Mouse (Mus musculus) neural tube, embryonic 15.5 days (tissue): ENCODE results near the gene Asl. TPM values are rescaled to one million over a fixed set of nuclear protein-coding genes. Genes with fewer than 3 reads are reported as not detected.

Experiments
- ATAC-seq: fragments of 200-750 bp; cut with Nextera tagmentation; 2 replicates; pipeline ENCODE4 v1.8.0; 2017; ENCODE audit warnings: mild to moderate bottlenecking, moderate TSS enrichment, moderate library complexity; ENCODE audit not compliant: low FRiP score
- H3K27ac ChIP-seq: fragments of 300-500 bp; sonication (generic); replicated peaks from 2 replicates; pipeline ENCODE4 v1.5.1; 2015; ENCODE audit warnings: mild to moderate bottlenecking, inconsistent platforms
- H3K27me3 ChIP-seq: fragments of 300-500 bp; sonication (generic); replicated peaks from 2 replicates; pipeline ENCODE4 v1.6.1; 2015; ENCODE audit warnings: inconsistent platforms
- H3K36me3 ChIP-seq: fragments of 300-500 bp; sonication (generic); 2 replicates; pipeline ENCODE4 v1.6.1; 2015; ENCODE audit warnings: inconsistent platforms
- H3K4me1 ChIP-seq: fragments of 300-500 bp; sonication (generic); 2 replicates; pipeline ENCODE4 v1.6.1; 2015; ENCODE audit warnings: inconsistent platforms
- H3K4me2 ChIP-seq: fragments of 300-500 bp; sonication (generic); 2 replicates; pipeline ENCODE4 v1.6.1; 2015; ENCODE audit warnings: inconsistent platforms, mild to moderate bottlenecking, moderate library complexity
- H3K4me3 ChIP-seq: fragments of 300-500 bp; sonication (generic); replicated peaks from 2 replicates; pipeline ENCODE4 v1.5.1; 2015; ENCODE audit warnings: mild to moderate bottlenecking, inconsistent platforms
- H3K9ac ChIP-seq: fragments of 300-500 bp; sonication (generic); replicated peaks from 2 replicates; pipeline ENCODE4 v1.6.1; 2015; ENCODE audit warnings: mild to moderate bottlenecking, inconsistent platforms
- H3K9me3 ChIP-seq: fragments of 300-500 bp; sonication (generic); replicated peaks from 2 replicates; pipeline ENCODE4 v1.6.1; 2016; ENCODE audit warnings: inconsistent platforms
- WGBS: fragments of 180-500 bp; shearing (Covaris S2); methylation state at CpG from one replicate; pipeline ENCODE4 v1.1.7; 2015; ENCODE audit warnings: mixed read lengths; 5-methylcytosine and 5-hydroxymethylcytosine counted together
- polyA plus RNA-seq: library from polyadenylated mRNA; unstranded; fragments of >200 nt; fragmentation: Nextera tagmentation; extraction: Ambion mirVana; gene quantifications from 2 replicates; pipeline ENCODE4 v1.2.1, GENCODE M21; 2015

The Asl gene
- polyA plus RNA-seq, 1 experiment from 2014 or later: 46.2 TPM

- H3K9me3 ChIP-seq: no peaks in the 10 kb centered on the region
Observed at GRCm38 (mm10) chr5:129974354-129974753, 54.7 kb downstream of the Asl start.

DNA sequence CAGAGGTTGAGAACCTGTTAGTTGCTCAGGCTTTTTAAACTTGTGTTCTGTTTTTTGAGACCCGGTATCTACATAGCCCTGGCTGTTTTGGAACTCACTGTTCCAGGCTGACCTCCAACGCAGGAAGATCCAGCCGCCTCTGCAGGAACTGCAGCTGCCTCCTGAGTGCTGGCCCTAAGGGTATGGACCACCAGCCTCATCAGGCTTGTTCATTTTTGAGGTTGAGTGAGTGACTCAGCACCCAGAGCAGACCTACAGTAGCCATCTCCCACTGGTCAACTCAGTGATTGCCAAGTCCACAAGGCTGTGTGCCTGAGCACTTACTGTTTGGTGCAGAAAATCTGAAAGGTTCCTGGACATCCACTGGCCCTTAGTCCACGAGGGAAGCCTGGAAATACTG, 57.6 kb downstream of the Asl start:
- no peak overlapping the region for H3K4me3 ChIP-seq
- H3K36me3 ChIP-seq: no peaks in the 10 kb centered on the region
- no peak overlapping the region for H3K9ac ChIP-seq
- H3K27me3 ChIP-seq: no peaks in the 10 kb centered on the region
- H3K4me2 ChIP-seq: no peak overlapping the region
- H3K4me1 ChIP-seq: no peaks in the 10 kb centered on the region
- no peaks in the 10 kb centered on the region for H3K9me3 ChIP-seq
- WGBS: 93% methylated on average over 4 of the region's 4 CpGs
- H3K27ac ChIP-seq: no peak overlapping the region
- ATAC-seq: no peak

More at GRCm38 (mm10) chr5:129974354-129974753, 54.7 kb downstream of the Asl start:
- Histone ChIP-seq H3K4me3 (no peak overlapping the region), H3K36me3 (no peaks in the 10 kb centered on the region), H3K9ac (no peak overlapping the region), H3K27ac (no peak overlapping the region), H3K27me3 (no peaks in the 10 kb centered on the region), H3K4me2 (no peak overlapping the region), H3K4me1 (no peaks in the 10 kb centered on the region)
- WGBS: 93% methylated on average over 4 of the region's 4 CpGs
- ATAC-seq: no peak

- Histone ChIP-seq H3K9ac (no peak overlapping the region), H3K9me3 (no peaks in the 10 kb centered on the region), H3K27ac (no peak overlapping the region), H3K27me3 (no peaks in the 10 kb centered on the region), H3K36me3 (no peaks in the 10 kb centered on the region), H3K4me3 (no peak overlapping the region), H3K4me1 (no peaks in the 10 kb centered on the region), H3K4me2 (no peak overlapping the region)
- no peak for ATAC-seq
- WGBS: 83% methylated on average over 7 of the region's 7 CpGs
Observed at GRCm38 (mm10) chr5:129968417-129968816, 60.6 kb downstream of the Asl start.

DNA sequence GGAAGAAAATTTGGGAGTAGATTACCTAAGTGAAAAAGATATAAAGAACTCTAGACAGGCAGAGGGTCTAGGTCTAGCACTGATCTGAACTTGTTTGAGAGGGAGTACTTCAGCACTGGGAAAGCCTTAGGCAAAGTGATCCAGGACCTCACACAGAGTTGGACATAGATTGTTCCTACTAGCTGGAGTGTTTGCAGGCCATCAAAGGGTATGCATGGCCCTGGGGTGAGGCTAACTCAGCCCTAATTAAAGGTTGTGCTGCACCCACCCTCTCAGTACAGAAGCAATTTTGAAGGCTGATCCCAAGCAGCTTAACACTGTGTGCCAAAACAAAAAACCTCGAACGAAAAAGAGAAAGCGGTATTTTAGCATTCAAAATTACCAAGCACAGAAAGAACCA, 62.6 kb downstream of the Asl start:
- ATAC-seq: no peak
- WGBS: 92% methylated on average over 3 of the region's 3 CpGs

GRCm38 (mm10) chr5:129963224-129963623, 65.8 kb downstream of the Asl start:
- ATAC-seq: no peak
- Histone ChIP-seq H3K27me3 (no peaks in the 10 kb centered on the region), H3K36me3 (no peaks in the 10 kb centered on the region), H3K9ac (no peak overlapping the region), H3K4me2 (no peak overlapping the region), H3K4me3 (no peak overlapping the region), H3K27ac (no peak overlapping the region), H3K4me1 (no peaks in the 10 kb centered on the region), H3K9me3 (no peaks in the 10 kb centered on the region)
- 84% methylated on average over 4 of the region's 4 CpGs for WGBS

More for the DNA sequence above, 62.6 kb downstream of the Asl start:
- no peak overlapping the region for H3K9ac ChIP-seq
- no peaks in the 10 kb centered on the region for H3K27me3 ChIP-seq
- H3K4me1 ChIP-seq: no peaks in the 10 kb centered on the region
- H3K4me2 ChIP-seq: no peak overlapping the region
- no peaks in the 10 kb centered on the region for H3K36me3 ChIP-seq
- no peak overlapping the region for H3K27ac ChIP-seq
- H3K9me3 ChIP-seq: no peaks in the 10 kb centered on the region
- H3K4me3 ChIP-seq: no peak overlapping the region

Other genes with a start within 250 kb of the Asl start
- 33.9 and 35.0 TPM in 2 replicates for gene Psph, start 241.8 kb downstream of the Asl start, polyA plus RNA-seq
- gene Sumf2, start 182.3 kb downstream of the Asl start, polyA plus RNA-seq: 28.0 and 32.4 TPM in 2 replicates
- gene Chchd2, start 141.8 kb downstream of the Asl start, polyA plus RNA-seq: 743 and 777 TPM in 2 replicates
- gene Zbed5, start 133.5 kb downstream of the Asl start, polyA plus RNA-seq: 11.1 and 13.0 TPM in 2 replicates
- gene Phkg1, start 130.7 kb downstream of the Asl start, polyA plus RNA-seq: 0.95 and 1.3 TPM in 2 replicates
- gene Nupr1l, start 120.7 kb downstream of the Asl start, polyA plus RNA-seq: 2.6 and 4.3 TPM in 2 replicates
- 28.9 and 30.5 TPM in 2 replicates for gene Vkorc1l1, start 87.3 kb downstream of the Asl start, polyA plus RNA-seq
- 37.8 and 45.4 TPM in 2 replicates for gene Gusb, start 26.2 kb downstream of the Asl start, polyA plus RNA-seq
- gene Crcp, start within 50 bp of the Asl start, polyA plus RNA-seq: 73.4 and 80.4 TPM in 2 replicates
- 58.8 and 59.2 TPM in 2 replicates for gene Tpst1, start 44.1 kb upstream of the Asl start, polyA plus RNA-seq
- 14.9 and 16.4 TPM in 2 replicates for gene Kctd7, start 115.6 kb upstream of the Asl start, polyA plus RNA-seq
- 38.9 and 42.0 TPM in 2 replicates for gene Rabgef1, start 142.6 kb upstream of the Asl start, polyA plus RNA-seq
- gene Tmem248, start 187.8 kb upstream of the Asl start, polyA plus RNA-seq: 24.7 and 27.5 TPM in 2 replicates
- 60.6 and 64.6 TPM in 2 replicates for gene Sbds, start 226.3 kb upstream of the Asl start, polyA plus RNA-seq
- 21.0 and 21.9 TPM in 2 replicates for gene Tyw1, start 226.4 kb upstream of the Asl start, polyA plus RNA-seq